Comparison of ENCODE assay signal across 7 mouse cellular contexts in the genomic region with DNA sequence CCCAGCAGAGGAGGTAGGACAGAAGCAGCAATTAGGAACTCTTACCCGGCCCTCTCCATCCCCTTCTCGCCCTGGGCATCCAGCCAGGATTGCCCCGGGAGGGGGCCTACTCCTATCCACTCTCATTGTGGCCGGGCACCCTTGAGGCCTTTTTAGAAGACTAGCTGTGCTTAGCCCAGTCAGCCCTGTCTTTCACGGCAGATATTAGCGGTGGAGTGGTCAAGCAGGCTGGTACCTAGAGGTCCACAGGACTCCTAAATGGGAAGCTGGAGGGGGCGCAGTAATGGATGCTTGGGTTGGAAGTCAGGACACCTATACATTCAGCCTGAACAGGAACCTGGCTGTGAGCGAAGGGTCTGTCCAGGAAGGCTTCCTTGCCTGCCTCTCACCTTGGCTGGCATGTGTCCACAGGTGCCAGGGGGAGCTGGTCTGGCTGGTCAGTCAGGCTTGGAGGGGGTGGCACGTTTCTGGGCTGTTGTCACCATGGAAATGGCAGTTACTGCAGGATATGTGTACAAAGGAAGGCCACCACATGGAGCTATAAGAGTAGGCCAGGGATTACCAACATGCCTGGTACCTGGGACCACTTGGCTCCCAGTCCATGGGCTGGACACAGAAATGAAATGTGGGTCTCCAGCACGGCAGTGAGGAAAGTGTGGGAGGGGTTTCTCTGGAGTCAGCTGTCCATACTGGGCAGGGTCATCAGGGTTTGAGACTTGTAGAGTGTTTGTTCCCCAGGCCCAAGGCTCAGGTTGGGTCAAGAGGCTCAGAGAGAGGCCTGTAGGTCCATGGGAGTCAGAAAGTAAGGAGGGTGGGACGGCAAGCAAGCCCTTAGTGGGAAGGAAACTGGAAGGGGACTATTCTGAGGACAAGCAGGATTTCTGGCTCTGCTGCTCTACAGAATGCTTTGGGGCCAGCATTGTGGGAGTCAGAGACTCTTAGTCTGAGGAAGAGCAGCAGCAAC. TPM values are rescaled to one million over a fixed set of nuclear protein-coding genes. Genes with fewer than 3 reads are reported as not detected.
A peak's percentile ranks its signal among the peaks of the same experiment; 100 is the strongest.
DNase-seq lines count a peak whose midpoint lies in the region; ATAC-seq and TF ChIP-seq lines count a peak whose summit lies in the region.

No protein-coding gene starts in this region.

- peak overlapping the region; percentile 43 for H3K4me3 ChIP-seq in embryonic facial prominence, embryonic 11.5 days (ENCODE audit: low read depth, low read length)
- H3K4me3 ChIP-seq in hindbrain, postnatal 0 days (ENCODE audit: low read length), result peak overlapping the region; percentile 52
- peak overlapping the region; percentile 67 for H3K4me3 ChIP-seq in liver, embryonic 15.5 days (replicated peaks)
- peak overlapping the region; percentile 82; the same call in 1 of the 2 replicates for H3K4me3 ChIP-seq in small intestine, adult 2 months (ENCODE audit: low read depth, low read length)

- TF ChIP-seq POLR2A in small intestine, adult 2 months (IDR thresholded peaks at IDR 0.05; ENCODE audit: low read depth, low read length), result no peak

- peak; percentile 0 for ATAC-seq in Patski
- no peak for ATAC-seq in embryonic facial prominence, embryonic 11.5 days (replicated peaks; ENCODE audit: insufficient number of reproducible peaks, low FRiP score, low TSS enrichment, low read depth)
- ATAC-seq in hindbrain, postnatal 0 days, result no peak
- ATAC-seq in liver, embryonic 15.5 days (ENCODE audit: insufficient read depth), result no peak

- H3K9ac ChIP-seq in embryonic facial prominence, embryonic 11.5 days (replicated peaks; ENCODE audit: low read length), result peak overlapping the region; percentile 4
- peak overlapping the region; percentile 56 for H3K9ac ChIP-seq in hindbrain, postnatal 0 days (replicated peaks; ENCODE audit: low read length)
- H3K9ac ChIP-seq in liver, embryonic 15.5 days, result no peak overlapping the region

- no peaks in the 10 kb centered on the region for H3K27me3 ChIP-seq in Patski
- H3K27me3 ChIP-seq in embryonic facial prominence, embryonic 11.5 days (ENCODE audit: control insufficient read depth, insufficient read depth, low read length), result peaks cover 14% of the 10 kb centered on the region
- no peaks in the 10 kb centered on the region for H3K27me3 ChIP-seq in hindbrain, postnatal 0 days (ENCODE audit: insufficient read depth, low read length)
- H3K27me3 ChIP-seq in liver, embryonic 15.5 days, result peaks cover 55% of the 10 kb centered on the region
- peaks cover 21% of the 10 kb centered on the region for H3K27me3 ChIP-seq in small intestine, adult 2 months (ENCODE audit: control insufficient read depth, insufficient read depth, low read length)

- TF ChIP-seq CTCF in Patski (IDR thresholded peaks at IDR 0.05), result no peak
- TF ChIP-seq CTCF in hindbrain, postnatal 0 days (IDR thresholded peaks at IDR 0.05; ENCODE audit: low read depth), result no peak
- TF ChIP-seq CTCF in small intestine, adult 2 months (IDR thresholded peaks at IDR 0.05; ENCODE audit: extremely low read depth, insufficient read length, insufficient replicate concordance, low read depth, low read length), result no peak

- no peaks in the 10 kb centered on the region for H3K9me3 ChIP-seq in embryonic facial prominence, embryonic 11.5 days (replicated peaks; ENCODE audit: control insufficient read depth, low read length)
- H3K9me3 ChIP-seq in hindbrain, postnatal 0 days (ENCODE audit: low read length), result no peaks in the 10 kb centered on the region
- H3K9me3 ChIP-seq in liver, embryonic 15.5 days (replicated peaks), result no peaks in the 10 kb centered on the region

- WGBS in embryonic facial prominence, embryonic 11.5 days, result 41% methylated on average over 11 of the region's 11 CpGs
- WGBS in hindbrain, postnatal 0 days, result 27% methylated on average over 11 of the region's 11 CpGs
- WGBS in liver, embryonic 15.5 days (ENCODE audit: insufficient replicate concordance), result 54% methylated on average over 11 of the region's 11 CpGs
- WGBS in small intestine, adult 2 months, result 56% methylated on average over 11 of the region's 11 CpGs

- POLR2A ChIA-PET in Patski (lab: Charles Lee), result interaction anchor here (1.9 kb wide), 1 partner anchor 11 kb away, joined by 5 read pairs; no protein-coding TSS in a partner anchor

- peak overlapping the region; percentile 79 for H3K4me2 ChIP-seq in embryonic facial prominence, embryonic 11.5 days (ENCODE audit: low read depth, low read length)
- peak overlapping the region; percentile 68 for H3K4me2 ChIP-seq in hindbrain, postnatal 0 days (ENCODE audit: low read depth, low read length)
- peak overlapping the region; percentile 98 for H3K4me2 ChIP-seq in liver, embryonic 15.5 days

- H3K27ac ChIP-seq in embryonic facial prominence, embryonic 11.5 days (replicated peaks; ENCODE audit: low read depth, low read length), result peak overlapping the region; percentile 47; the same call in 1 of the 2 replicates
- peak overlapping the region; percentile 74 for H3K27ac ChIP-seq in hindbrain, postnatal 0 days
- no peak overlapping the region for H3K27ac ChIP-seq in liver, embryonic 15.5 days (replicated peaks)
- no peak overlapping the region for H3K27ac ChIP-seq in small intestine, adult 2 months (ENCODE audit: insufficient read depth, low read depth, low read length)

- H3K4me1 ChIP-seq in embryonic facial prominence, embryonic 11.5 days (ENCODE audit: control insufficient read depth, insufficient read depth, low read length), result peaks cover 7% of the 10 kb centered on the region
- peaks cover 34% of the 10 kb centered on the region for H3K4me1 ChIP-seq in hindbrain, postnatal 0 days (ENCODE audit: insufficient read depth, low read length)
- peaks cover 53% of the 10 kb centered on the region for H3K4me1 ChIP-seq in liver, embryonic 15.5 days (replicated peaks)
- H3K4me1 ChIP-seq in small intestine, adult 2 months (ENCODE audit: control insufficient read depth, insufficient read depth, insufficient read length, low read length), result peaks cover 15% of the 10 kb centered on the region

- peaks cover 19% of the 10 kb centered on the region for H3K36me3 ChIP-seq in embryonic facial prominence, embryonic 11.5 days (replicated peaks; ENCODE audit: control insufficient read depth, insufficient read depth, low read depth, low read length)
- H3K36me3 ChIP-seq in hindbrain, postnatal 0 days (ENCODE audit: insufficient read depth, low read length), result peaks cover 38% of the 10 kb centered on the region
- H3K36me3 ChIP-seq in liver, embryonic 15.5 days (replicated peaks), result peaks cover 40% of the 10 kb centered on the region
- peaks cover 11% of the 10 kb centered on the region for H3K36me3 ChIP-seq in small intestine, adult 2 months (ENCODE audit: control insufficient read depth, insufficient read depth, low read length)

- in situ Hi-C loops in Patski (cut with MboI; ENCODE audit: low pct_unique_long_range_greater_than_20kb), result no loop called here

- CTCF ChIA-PET in Patski (lab: Charles Lee), result interaction anchor here (1.0 to 1.2 kb wide), 2 partner anchors 16 to 134 kb away, joined by 3 read pairs; no protein-coding TSS in a partner anchor

- DNase-seq in Patski (ENCODE audit: low read depth, low spot score), result no peak
- no peak for DNase-seq in embryonic facial prominence, embryonic 11.5 days (ENCODE audit: low spot score)
- no peak for DNase-seq in hindbrain, postnatal 0 days (ENCODE audit: low spot score)
- no peak for DNase-seq in gastrocnemius, postnatal 10 days
- no peak for DNase-seq in spleen, postnatal 10 days (ENCODE audit: low spot score in 2 of 2)

RNA-seq across cellular contexts. Expression of a gene that starts 0.9 kb away (rescaled TPM):
- 101 TPM for polyA plus RNA-seq in Patski (2021)
- polyA plus RNA-seq in embryonic facial prominence, embryonic 11.5 days (2014; fragmentation: Nextera tagmentation; extraction: Ambion mirVana), result 72.7 and 83.3 TPM in 2 replicates
- 138 and 152 TPM in 2 replicates for total RNA-seq in hindbrain, postnatal 0 days (2014; rRNA removed)
- 239 and 251 TPM in 2 replicates for polyA plus RNA-seq in hindbrain, postnatal 0 days (2015; fragmentation: Nextera tagmentation; extraction: Ambion mirVana)
- polyA plus RNA-seq in liver, embryonic 15.5 days (2015; fragmentation: Nextera tagmentation; extraction: Ambion mirVana), result 45.1 and 51.5 TPM in 2 replicates
- polyA plus RNA-seq in small intestine, adult 2 months (2012; rRNA removed), result 73.8 and 86.3 TPM in 2 replicates
- 100 to 1,000 TPM in 1 of 2 experiments, 10 to 100 TPM in 1; 94.0 to 102 TPM for total RNA-seq in gastrocnemius, postnatal 10 days (2021)

RNA-seq across cellular contexts. Expression of a gene that starts 6.9 kb away (rescaled TPM):
- 0.17 TPM for polyA plus RNA-seq in Patski (2021)
- 63.5 and 72.1 TPM in 2 replicates for polyA plus RNA-seq in embryonic facial prominence, embryonic 11.5 days (2014; fragmentation: Nextera tagmentation; extraction: Ambion mirVana)
- 4.6 and 15.4 TPM in 2 replicates for total RNA-seq in hindbrain, postnatal 0 days (2014; rRNA removed)
- polyA plus RNA-seq in hindbrain, postnatal 0 days (2015; fragmentation: Nextera tagmentation; extraction: Ambion mirVana), result 33.0 and 35.8 TPM in 2 replicates
- polyA plus RNA-seq in liver, embryonic 15.5 days (2015; fragmentation: Nextera tagmentation; extraction: Ambion mirVana), result 89.4 and 102 TPM in 2 replicates
- 4,805 and 16,576 TPM in 2 replicates for polyA plus RNA-seq in small intestine, adult 2 months (2012; rRNA removed)
- total RNA-seq in gastrocnemius, postnatal 10 days (2021), result 100 to 1,000 TPM; 143 to 189 TPM

RNA-seq across cellular contexts. Expression of a gene that starts 17.0 kb away (rescaled TPM):
- polyA plus RNA-seq in Patski (2021), result 9.7 TPM
- polyA plus RNA-seq in embryonic facial prominence, embryonic 11.5 days (2014; fragmentation: Nextera tagmentation; extraction: Ambion mirVana), result 26.4 and 27.4 TPM in 2 replicates
- total RNA-seq in hindbrain, postnatal 0 days (2014; rRNA removed), result 13.8 and 16.6 TPM in 2 replicates
- polyA plus RNA-seq in hindbrain, postnatal 0 days (2015; fragmentation: Nextera tagmentation; extraction: Ambion mirVana), result 14.7 and 15.8 TPM in 2 replicates
- 11.3 and 11.5 TPM in 2 replicates for polyA plus RNA-seq in liver, embryonic 15.5 days (2015; fragmentation: Nextera tagmentation; extraction: Ambion mirVana)
- polyA plus RNA-seq in small intestine, adult 2 months (2012; rRNA removed), result 9.2 and 18.3 TPM in 2 replicates
- 1 to 10 TPM; 2.0 to 2.5 TPM for total RNA-seq in gastrocnemius, postnatal 10 days (2021)

RNA-seq across cellular contexts. Expression of a gene that starts 41.1 kb away (rescaled TPM):
- 95.8 TPM for polyA plus RNA-seq in Patski (2021)
- 18.7 and 20.7 TPM in 2 replicates for polyA plus RNA-seq in embryonic facial prominence, embryonic 11.5 days (2014; fragmentation: Nextera tagmentation; extraction: Ambion mirVana)
- total RNA-seq in hindbrain, postnatal 0 days (2014; rRNA removed), result 57.6 and 65.0 TPM in 2 replicates
- 13.1 and 13.5 TPM in 2 replicates for polyA plus RNA-seq in hindbrain, postnatal 0 days (2015; fragmentation: Nextera tagmentation; extraction: Ambion mirVana)
- polyA plus RNA-seq in liver, embryonic 15.5 days (2015; fragmentation: Nextera tagmentation; extraction: Ambion mirVana), result 3.8 and 4.4 TPM in 2 replicates
- 23.9 and 47.6 TPM in 2 replicates for polyA plus RNA-seq in small intestine, adult 2 months (2012; rRNA removed)
- total RNA-seq in gastrocnemius, postnatal 10 days (2021), result 10 to 100 TPM; 46.0 to 52.0 TPM

RNA-seq across cellular contexts. Expression of a gene that starts 46.5 kb away (rescaled TPM):
- 12.3 TPM for polyA plus RNA-seq in Patski (2021)
- polyA plus RNA-seq in embryonic facial prominence, embryonic 11.5 days (2014; fragmentation: Nextera tagmentation; extraction: Ambion mirVana), result 5.7 and 8.9 TPM in 2 replicates
- total RNA-seq in hindbrain, postnatal 0 days (2014; rRNA removed), result 98.0 and 103 TPM in 2 replicates
- polyA plus RNA-seq in hindbrain, postnatal 0 days (2015; fragmentation: Nextera tagmentation; extraction: Ambion mirVana), result 54.8 and 55.3 TPM in 2 replicates
- polyA plus RNA-seq in liver, embryonic 15.5 days (2015; fragmentation: Nextera tagmentation; extraction: Ambion mirVana), result 0.33 and 0.54 TPM in 2 replicates
- polyA plus RNA-seq in small intestine, adult 2 months (2012; rRNA removed), result 1.8 and 2.4 TPM in 2 replicates
- total RNA-seq in gastrocnemius, postnatal 10 days (2021), result 1 to 10 TPM in 1 of 2 experiments, under 1 TPM in 1; 0.85 to 1.5 TPM

Comparison
In these comparisons a context has a peak if more than half of its experiments do, and no peak if none do; other contexts are left out.
1. H3K27ac ChIP-seq: peak in embryonic facial prominence, embryonic 11.5 days (single experiment) and hindbrain, postnatal 0 days (single experiment); none in liver, embryonic 15.5 days (single experiment) and small intestine, adult 2 months (single experiment).
2. RNA of a gene that starts 6.9 kb away (polyA plus RNA-seq): 4,805 to 16,576 TPM in small intestine, adult 2 months; 89.4 to 102 TPM in liver, embryonic 15.5 days, 63.5 to 72.1 TPM in embryonic facial prominence, embryonic 11.5 days, 33.0 to 35.8 TPM in hindbrain, postnatal 0 days and 0.17 TPM in Patski (single experiment); every median in the first group is over 10 times any median in the second.
3. Peak in every context shown above with its lines, with median percentiles within 50 percentile points of each other: H3K4me2 ChIP-seq and H3K4me3 ChIP-seq.